Mouse (Mus musculus) heart, adult 2 months (tissue): ENCODE measurements around the gene Tectb.

Experiments used
- CTCF ChIP-seq: fragments of 200-600 bp; IDR thresholded peaks from 2 replicates; pipeline ENCODE4 v1.8.1; 2022; ENCODE audit warnings: antibody characterized with exemption, mild to moderate bottlenecking, moderate library complexity
- POLR2A ChIP-seq: fragments of 200-500 bp; IDR thresholded peaks from 2 replicates; pipeline ENCODE4 v1.6.1; 2011; ENCODE audit warnings: mild to moderate bottlenecking, low read depth, low read length, control low read depth; ENCODE audit not compliant: insufficient read depth

DNA sequence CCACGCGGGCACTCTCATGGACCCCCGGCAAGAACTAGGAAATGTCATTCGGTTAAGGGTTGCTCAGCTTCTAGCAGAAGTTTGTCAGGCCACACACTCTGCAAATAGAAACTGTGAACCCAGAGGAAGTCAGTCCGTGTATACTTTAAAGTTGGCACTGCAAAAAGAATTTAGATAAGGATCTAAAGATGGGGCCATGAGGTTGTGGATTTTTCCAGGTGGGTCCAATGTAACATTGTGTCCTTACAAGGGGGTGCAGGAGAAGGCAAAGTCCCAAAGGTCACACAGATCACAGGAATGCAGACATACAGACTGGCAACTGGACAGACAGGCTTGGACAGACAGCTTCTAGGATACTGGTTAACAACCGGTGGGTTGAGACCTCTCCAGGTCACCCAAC, 32.4 kb upstream of the Tectb start:
- TF ChIP-seq CTCF (no peak), POLR2A (no peak)
